Mouse (Mus musculus) liver, embryonic 14.5 days (tissue): ENCODE results near the gene Sh3gl1. TPM values are rescaled to one million over a fixed set of nuclear protein-coding genes. Genes with fewer than 3 reads are reported as not detected.

ENCODE experiments used
- ATAC-seq: fragments of 200-750 bp; cut with Nextera tagmentation; 2 replicates; pipeline ENCODE4 v1.8.0; 2017; ENCODE audit warnings: moderate number of reproducible peaks, mild to moderate bottlenecking, moderate library complexity; ENCODE audit not compliant: insufficient read depth
- DNase-seq, 3 experiments: peaks; one replicate each; pipeline ENCODE4 v3.0.0-alpha.2; 2012 to 2013; ENCODE audit warnings: low read depth in 3 of 3, low spot score in 3 of 3
- H3K27ac ChIP-seq: fragments of 300-500 bp; sonication (generic); 2 replicates; pipeline ENCODE4 v1.5.1; 2014; ENCODE audit warnings: moderate library complexity, mild to moderate bottlenecking, control low read depth, inconsistent platforms
- H3K27me3 ChIP-seq: fragments of 300-500 bp; sonication (generic); 2 replicates; pipeline ENCODE4 v1.6.1; 2014; ENCODE audit warnings: mild to moderate bottlenecking, low read length, moderate library complexity; ENCODE audit not compliant: control insufficient read depth, insufficient read depth
- H3K36me3 ChIP-seq: fragments of 300-500 bp; sonication (generic); replicated peaks from 2 replicates; pipeline ENCODE4 v1.6.1; 2014; ENCODE audit warnings: low read depth; ENCODE audit not compliant: control insufficient read depth, insufficient read depth
- H3K4me1 ChIP-seq, 2 experiments: fragments of 200-500 bp in 1 of 2; fragments of 300-500 bp in 1 of 2; sonication (generic) in 1 of 2; replicated peaks; 2 replicates each; pipeline ENCODE4 v1.6.1; 2012 to 2014; ENCODE audit warnings: antibody characterized with exemption in 1 of 2, inconsistent platforms in 1 of 2, low read length in 1 of 2; ENCODE audit not compliant: control insufficient read depth in 2 of 2, insufficient read depth in 2 of 2
- H3K4me2 ChIP-seq: fragments of 300-500 bp; sonication (generic); 2 replicates; pipeline ENCODE4 v1.6.1; 2014; ENCODE audit warnings: low read depth, mild to moderate bottlenecking, control low read depth, moderate library complexity
- H3K4me3 ChIP-seq, 2 experiments: fragments of 200-500 bp in 1 of 2; fragments of 300-500 bp in 1 of 2; sonication (generic) in 1 of 2; 2 replicates each; pipeline ENCODE4 v1.5.1; 2012 to 2014; ENCODE audit warnings: low read depth in 2 of 2, low read length in 2 of 2, mild to moderate bottlenecking in 2 of 2, control low read depth in 1 of 2, inconsistent platforms in 1 of 2, moderate library complexity in 1 of 2; ENCODE audit not compliant: insufficient read depth in 1 of 2
- H3K9ac ChIP-seq: fragments of 300-500 bp; sonication (generic); replicated peaks from 2 replicates; pipeline ENCODE4 v1.6.1; 2014; ENCODE audit warnings: mild to moderate bottlenecking, control low read depth, moderate library complexity
- H3K9me3 ChIP-seq: fragments of 300-500 bp; sonication (generic); 2 replicates; pipeline ENCODE4 v1.6.1; 2016; ENCODE audit warnings: low read length, mixed read lengths; ENCODE audit not compliant: control insufficient read depth
- CTCF ChIP-seq: IDR thresholded peaks from 2 replicates; pipeline ENCODE4 v1.5.1; 2016; ENCODE audit warnings: antibody characterized with exemption, low read depth, control low read depth
- EP300 ChIP-seq: IDR thresholded peaks from 2 replicates; pipeline ENCODE4 v1.6.1; 2016; ENCODE audit warnings: antibody characterized with exemption, low read depth
- WGBS: fragments of 180-500 bp; shearing (Covaris S2); extraction: QIAGEN DNeasy Blood & Tissue Kit; methylation state at CpG from one replicate; pipeline ENCODE4 v1.1.7; 2014; ENCODE audit not compliant: insufficient replicate concordance; 5-methylcytosine and 5-hydroxymethylcytosine counted together
- polyA plus RNA-seq, 2 experiments: library from polyadenylated mRNA; depleted of rRNA in 1 of 2; stranded (reverse) in 1 of 2; unstranded in 1 of 2; fragments of >200 nt; fragmentation: Nextera tagmentation in 1 of 2; extraction: Ambion mirVana in 1 of 2; gene quantifications; 2 replicates each; pipeline versions ENCODE4 v1.2.1 to v1.2.3; 2012 to 2014

Sh3gl1 gene
- polyA plus RNA-seq, 2 experiments: 28.8 to 32.9 TPM

DNA sequence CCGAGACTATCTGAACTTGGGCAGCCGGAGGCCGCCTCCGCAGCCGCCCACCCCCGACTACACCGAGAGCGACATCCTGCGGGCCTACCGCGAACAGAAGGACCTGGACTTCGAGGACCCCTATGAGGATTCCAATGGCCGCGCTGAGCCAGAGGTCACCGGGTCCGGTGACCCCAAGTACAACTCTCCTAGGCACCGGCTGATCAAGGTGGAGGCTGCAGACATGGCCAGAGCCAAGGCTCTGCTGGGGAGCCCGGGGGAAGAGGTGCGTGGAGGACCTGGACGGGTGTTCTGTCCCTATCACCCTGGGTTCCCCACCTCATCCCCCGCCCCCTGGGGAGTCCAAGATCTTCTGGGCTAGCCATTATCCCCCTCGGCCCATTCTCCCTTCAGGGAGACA is 65.0 kb downstream of the Sh3gl1 start:
- no peak; the same call in 1 of the 2 replicates for TF ChIP-seq CTCF
- no peak for TF ChIP-seq EP300
- DNase-seq (no peak), ATAC-seq (no peak)
- Histone ChIP-seq H3K4me2 (no peak overlapping the region), H3K4me3 (no peak overlapping the region), H3K27me3 (peaks cover 24% of the 10 kb centered on the region), H3K9me3 (no peaks in the 10 kb centered on the region), H3K27ac (no peak overlapping the region), H3K36me3 (peaks cover 2% of the 10 kb centered on the region; the same call in 1 of the 2 replicates), H3K4me1 (no peaks in the 10 kb centered on the region), H3K9ac (no peak overlapping the region)
- 31% methylated on average over 22 of the region's 22 CpGs for WGBS

DNA sequence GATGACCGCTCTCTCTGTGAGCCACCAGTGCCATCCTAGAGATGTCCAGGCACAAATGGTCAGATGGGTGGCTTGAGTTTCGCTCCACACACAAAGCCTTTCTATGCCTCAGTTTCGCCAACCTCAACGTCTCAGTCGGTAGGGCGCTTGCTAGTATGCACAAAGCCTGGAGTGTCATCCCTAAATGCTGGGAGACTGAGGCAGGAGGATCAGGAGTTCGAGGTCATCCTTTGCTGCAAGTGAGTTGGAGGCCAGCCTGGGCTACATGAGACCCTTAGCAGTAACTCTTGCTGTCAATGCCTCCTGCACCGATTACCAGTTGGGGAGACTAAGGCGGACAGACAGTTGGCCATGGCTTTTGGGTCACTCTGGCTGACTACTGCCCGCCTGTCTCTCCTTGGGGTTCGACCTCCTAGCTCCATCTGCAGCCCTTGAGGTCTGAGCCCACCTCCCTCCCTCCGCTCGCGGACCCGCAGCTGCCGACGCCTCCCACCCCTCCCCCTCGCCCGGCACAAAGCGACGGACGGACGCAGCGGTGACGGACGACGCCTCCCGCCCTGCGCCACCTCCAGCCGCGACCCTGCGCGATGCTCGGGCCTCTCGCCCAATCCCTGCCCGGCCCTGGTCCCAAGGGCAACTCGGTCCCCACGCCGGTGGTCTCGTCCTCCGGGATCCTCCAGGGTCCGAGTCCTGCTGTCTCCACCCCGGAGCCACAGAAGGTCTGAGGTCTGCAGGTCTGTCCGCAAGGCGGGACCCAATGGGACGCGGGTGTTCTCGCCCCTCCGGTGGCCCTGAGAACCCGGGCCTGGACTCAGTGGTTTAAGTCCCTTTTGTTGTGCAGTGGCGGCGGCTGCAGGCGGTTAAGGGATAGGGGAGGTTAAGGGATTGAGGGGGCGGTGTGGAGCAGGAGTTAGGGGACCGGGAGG is 66.2 kb downstream of the Sh3gl1 start, which contains the start of gene Shd:
Gene Shd (plus strand): TSS at position 502 of the 926 bp plus-strand sequence.
- TF ChIP-seq EP300 (no peak), CTCF (no peak)
- Histone ChIP-seq H3K4me3 (peak within 1 kb of the TSS; percentile 11 to 12; a peak in 2 of 4 replicates), H3K27me3 (peaks cover 24% of the 10 kb centered on the region), H3K4me2 (peak within 1 kb of the TSS; percentile 47), H3K27ac (no peak within 1 kb of the TSS), H3K9me3 (no peaks in the 10 kb centered on the region), H3K4me1 (no peaks in the 10 kb centered on the region), H3K9ac (no peak within 1 kb of the TSS), H3K36me3 (peaks cover 3% of the 10 kb centered on the region)
- ATAC-seq: no peak
- 10% methylated on average over 55 of the region's 55 CpGs for whole genome bisulfite sequencing
- DNase-seq: no peak

- no peak for TF ChIP-seq EP300
- no peak for TF ChIP-seq CTCF
- Histone ChIP-seq H3K4me3 (no peak overlapping the region), H3K4me2 (no peak overlapping the region), H3K27ac (no peak overlapping the region), H3K9me3 (no peaks in the 10 kb centered on the region), H3K27me3 (peaks cover 24% of the 10 kb centered on the region), H3K9ac (no peak overlapping the region), H3K4me1 (no peaks in the 10 kb centered on the region), H3K36me3 (peaks cover 3% of the 10 kb centered on the region)
- DNase-seq (no peak), ATAC-seq (no peak)
- WGBS: 39% methylated on average over 14 of the region's 14 CpGs
Measured at GRCm38 (mm10) chr17:55969560-55969959, 66.9 kb downstream of the Sh3gl1 start.

GRCm38 (mm10) chr17:55968210-55968609 is 68.2 kb downstream of the Sh3gl1 start:
- Histone ChIP-seq H3K4me1 (no peaks in the 10 kb centered on the region), H3K36me3 (peaks cover 3% of the 10 kb centered on the region), H3K9ac (no peak overlapping the region), H3K27me3 (peaks cover 24% of the 10 kb centered on the region), H3K9me3 (no peaks in the 10 kb centered on the region), H3K27ac (no peak overlapping the region), H3K4me3 (no peak overlapping the region), H3K4me2 (no peak overlapping the region)
- WGBS: 61% methylated on average over 7 of the region's 7 CpGs
- ATAC-seq (no peak), DNase-seq (no peak)
- no peak for TF ChIP-seq EP300
- no peak for TF ChIP-seq CTCF

DNA sequence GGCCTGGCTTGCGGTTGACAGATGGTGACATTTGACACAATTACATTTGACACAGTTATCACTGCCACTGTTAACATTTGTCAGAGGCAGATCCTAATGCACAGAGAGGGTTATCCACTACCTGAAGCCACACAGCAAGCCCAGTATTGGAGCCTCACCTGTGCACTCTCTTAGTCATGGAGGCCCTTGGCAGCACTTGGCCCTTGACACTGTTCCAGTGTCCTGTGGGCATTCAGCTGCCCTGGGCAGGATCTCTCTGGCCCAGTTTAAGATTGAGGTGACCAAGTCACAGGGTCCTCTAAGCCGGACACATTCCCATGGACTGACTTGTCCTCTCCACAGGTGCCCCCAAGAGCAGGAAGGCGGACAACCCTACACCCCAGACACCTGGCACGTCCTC is 69.2 kb downstream of the Sh3gl1 start:
- no peak for TF ChIP-seq EP300
- no peak for TF ChIP-seq CTCF
- H3K27ac ChIP-seq: no peak overlapping the region
- 81% methylated on average over 4 of the region's 4 CpGs for WGBS

More for the DNA sequence above, 69.2 kb downstream of the Sh3gl1 start:
- Histone ChIP-seq H3K9me3 (no peaks in the 10 kb centered on the region), H3K4me2 (no peak overlapping the region), H3K36me3 (peaks cover 3% of the 10 kb centered on the region), H3K4me1 (no peaks in the 10 kb centered on the region), H3K27me3 (peaks cover 24% of the 10 kb centered on the region), H3K4me3 (no peak overlapping the region), H3K9ac (no peak overlapping the region)
- ATAC-seq (no peak), DNase-seq (no peak)

Other genes starting within 250 kb of the Sh3gl1 start
- gene Zfp119a, start 157.7 kb downstream of the Sh3gl1 start, polyA plus RNA-seq (2012; rRNA removed): 0.40 and 0.71 TPM in 2 replicates
- gene Zfp119a, start 157.7 kb downstream of the Sh3gl1 start, polyA plus RNA-seq (2014; fragmentation: Nextera tagmentation; extraction: Ambion mirVana): 2.1 and 2.2 TPM in 2 replicates
- gene Zfp959, start 144.5 kb downstream of the Sh3gl1 start, polyA plus RNA-seq (2012; rRNA removed): 1.6 and 2.6 TPM in 2 replicates
- gene Zfp959, start 144.5 kb downstream of the Sh3gl1 start, polyA plus RNA-seq (2014; fragmentation: Nextera tagmentation; extraction: Ambion mirVana): 4.1 and 4.7 TPM in 2 replicates
- gene Zfp119b, start 87.1 kb downstream of the Sh3gl1 start, polyA plus RNA-seq (2012; rRNA removed): 0.44 and 0.76 TPM in 2 replicates
- gene Zfp119b, start 87.1 kb downstream of the Sh3gl1 start, polyA plus RNA-seq (2014; fragmentation: Nextera tagmentation; extraction: Ambion mirVana): 2.1 and 2.5 TPM in 2 replicates
- gene Ebi3, start 84.0 kb downstream of the Sh3gl1 start, polyA plus RNA-seq (2012; rRNA removed): 4.1 and 5.5 TPM in 2 replicates
- 3.0 and 4.5 TPM in 2 replicates for gene Ebi3, start 84.0 kb downstream of the Sh3gl1 start, polyA plus RNA-seq (2014; fragmentation: Nextera tagmentation; extraction: Ambion mirVana)
- 3.2 and 5.1 TPM in 2 replicates for gene Yju2, start 77.5 kb downstream of the Sh3gl1 start, polyA plus RNA-seq (2012; rRNA removed)
- gene Yju2, start 77.5 kb downstream of the Sh3gl1 start, polyA plus RNA-seq (2014; fragmentation: Nextera tagmentation; extraction: Ambion mirVana): 5.2 and 6.4 TPM in 2 replicates
- gene Shd, start 66.2 kb downstream of the Sh3gl1 start, polyA plus RNA-seq (2012; rRNA removed): 0.31 and 0.83 TPM in 2 replicates
- gene Shd, start 66.2 kb downstream of the Sh3gl1 start, polyA plus RNA-seq (2014; fragmentation: Nextera tagmentation; extraction: Ambion mirVana): not detected in 2 replicates
- 0.27 and 0.30 TPM in 2 replicates for gene Fsd1, start 50.1 kb downstream of the Sh3gl1 start, polyA plus RNA-seq (2012; rRNA removed)
- gene Fsd1, start 50.1 kb downstream of the Sh3gl1 start, polyA plus RNA-seq (2014; fragmentation: Nextera tagmentation; extraction: Ambion mirVana): 0.19 and 0.33 TPM in 2 replicates
- gene Stap2, start 31.1 kb downstream of the Sh3gl1 start, polyA plus RNA-seq (2012; rRNA removed): 1.9 and 2.0 TPM in 2 replicates
- gene Stap2, start 31.1 kb downstream of the Sh3gl1 start, polyA plus RNA-seq (2014; fragmentation: Nextera tagmentation; extraction: Ambion mirVana): 1.8 and 2.8 TPM in 2 replicates
- gene Mpnd, start 30.9 kb downstream of the Sh3gl1 start, polyA plus RNA-seq (2012; rRNA removed): 15.7 TPM in 2 replicates
- gene Mpnd, start 30.9 kb downstream of the Sh3gl1 start, polyA plus RNA-seq (2014; fragmentation: Nextera tagmentation; extraction: Ambion mirVana): 12.9 and 14.8 TPM in 2 replicates
- 10.8 and 14.6 TPM in 2 replicates for gene Chaf1a, start 3.8 kb upstream of the Sh3gl1 start, polyA plus RNA-seq (2012; rRNA removed)
- 10.2 and 13.0 TPM in 2 replicates for gene Chaf1a, start 3.8 kb upstream of the Sh3gl1 start, polyA plus RNA-seq (2014; fragmentation: Nextera tagmentation; extraction: Ambion mirVana)
- gene Ubxn6, start 38.4 kb upstream of the Sh3gl1 start, polyA plus RNA-seq (2012; rRNA removed): 7.3 TPM in 2 replicates
- gene Ubxn6, start 38.4 kb upstream of the Sh3gl1 start, polyA plus RNA-seq (2014; fragmentation: Nextera tagmentation; extraction: Ambion mirVana): 10.8 and 12.2 TPM in 2 replicates
- gene Hdgfl2, start 43.0 kb upstream of the Sh3gl1 start, polyA plus RNA-seq (2012; rRNA removed): 18.2 and 29.5 TPM in 2 replicates
- 26.0 and 36.0 TPM in 2 replicates for gene Hdgfl2, start 43.0 kb upstream of the Sh3gl1 start, polyA plus RNA-seq (2014; fragmentation: Nextera tagmentation; extraction: Ambion mirVana)
- 0.01 TPM in 2 replicates for gene Plin4, start 73.2 kb upstream of the Sh3gl1 start, polyA plus RNA-seq (2012; rRNA removed)
- 0.03 TPM in 1 of 2 replicates, not detected in the other for gene Plin4, start 73.2 kb upstream of the Sh3gl1 start, polyA plus RNA-seq (2014; fragmentation: Nextera tagmentation; extraction: Ambion mirVana)
- 0.11 and 0.29 TPM in 2 replicates for gene Plin5, start 81.0 kb upstream of the Sh3gl1 start, polyA plus RNA-seq (2012; rRNA removed)
- 0.34 and 0.35 TPM in 2 replicates for gene Plin5, start 81.0 kb upstream of the Sh3gl1 start, polyA plus RNA-seq (2014; fragmentation: Nextera tagmentation; extraction: Ambion mirVana)
- gene Lrg1, start 85.4 kb upstream of the Sh3gl1 start, polyA plus RNA-seq (2012; rRNA removed): 0.09 and 0.10 TPM in 2 replicates
- gene Lrg1, start 85.4 kb upstream of the Sh3gl1 start, polyA plus RNA-seq (2014; fragmentation: Nextera tagmentation; extraction: Ambion mirVana): 0.29 and 0.67 TPM in 2 replicates
- gene Sema6b, start 103.7 kb upstream of the Sh3gl1 start, polyA plus RNA-seq (2012; rRNA removed): 0.92 and 1.1 TPM in 2 replicates
- gene Sema6b, start 103.7 kb upstream of the Sh3gl1 start, polyA plus RNA-seq (2014; fragmentation: Nextera tagmentation; extraction: Ambion mirVana): 0.43 and 0.71 TPM in 2 replicates
- gene Tnfaip8l1, start 125.8 kb upstream of the Sh3gl1 start, polyA plus RNA-seq (2012; rRNA removed): 1.5 and 1.8 TPM in 2 replicates
- gene Tnfaip8l1, start 125.8 kb upstream of the Sh3gl1 start, polyA plus RNA-seq (2014; fragmentation: Nextera tagmentation; extraction: Ambion mirVana): 2.4 and 2.7 TPM in 2 replicates
- 35.9 and 37.3 TPM in 2 replicates for gene Mydgf, start 147.3 kb upstream of the Sh3gl1 start, polyA plus RNA-seq (2012; rRNA removed)
- gene Mydgf, start 147.3 kb upstream of the Sh3gl1 start, polyA plus RNA-seq (2014; fragmentation: Nextera tagmentation; extraction: Ambion mirVana): 48.8 and 50.3 TPM in 2 replicates
- 14.4 and 16.5 TPM in 2 replicates for gene Dpp9, start 182.3 kb upstream of the Sh3gl1 start, polyA plus RNA-seq (2012; rRNA removed)
- gene Dpp9, start 182.3 kb upstream of the Sh3gl1 start, polyA plus RNA-seq (2014; fragmentation: Nextera tagmentation; extraction: Ambion mirVana): 11.7 and 16.6 TPM in 2 replicates
- gene Fem1a, start 220.2 kb upstream of the Sh3gl1 start, polyA plus RNA-seq (2012; rRNA removed): 5.6 and 5.8 TPM in 2 replicates
- gene Fem1a, start 220.2 kb upstream of the Sh3gl1 start, polyA plus RNA-seq (2014; fragmentation: Nextera tagmentation; extraction: Ambion mirVana): 4.9 and 5.8 TPM in 2 replicates
- gene Ticam1, start 240.2 kb upstream of the Sh3gl1 start, polyA plus RNA-seq (2012; rRNA removed): 4.9 and 6.8 TPM in 2 replicates
- 3.4 and 3.8 TPM in 2 replicates for gene Ticam1, start 240.2 kb upstream of the Sh3gl1 start, polyA plus RNA-seq (2014; fragmentation: Nextera tagmentation; extraction: Ambion mirVana)